Mouse (Mus musculus): Measurements from ENCODE around the gene Scn11a. TPM values are rescaled to one million over a fixed set of nuclear protein-coding genes. Genes with fewer than 3 reads are reported as not detected.

Scn11a gene
- total and polyA plus RNA-seq, 3 experiments, result under 0.01 TPM; not detected in 2

- DNase-seq (ENCODE audit: low spot score), result no peak
- H3K27me3 ChIP-seq (ENCODE audit: insufficient read depth, low read length), result no peaks in the 10 kb centered on the region
- peaks cover 58% of the 10 kb centered on the region for H3K9me3 ChIP-seq (replicated peaks)
- no peak for ATAC-seq (ENCODE audit: extremely low read depth, insufficient number of reproducible peaks, low FRiP score, poor library complexity, severe bottlenecking)
- no peak overlapping the region for H3K4me3 ChIP-seq (ENCODE audit: low read depth, low read length)
- no peak for TF ChIP-seq TAL1 (conservative IDR thresholded peaks at IDR 0.05; ENCODE audit: low read depth, low read length)
- no peak for TF ChIP-seq GATA2 (IDR thresholded peaks at IDR 0.05; ENCODE audit: borderline replicate concordance, low read depth, low read length)
- no peak for TF ChIP-seq CTCF (IDR thresholded peaks at IDR 0.05; ENCODE audit: low read depth, low read length)
- TF ChIP-seq GATA1 (IDR thresholded peaks at IDR 0.05; ENCODE audit: borderline replicate concordance, low read length), result no peak
- H3K36me3 ChIP-seq (replicated peaks), result no peaks in the 10 kb centered on the region
- H3K4me1 ChIP-seq (ENCODE audit: insufficient read depth, low read depth, low read length), result no peaks in the 10 kb centered on the region
These were observed 21.9 kb upstream of the Scn11a start for GRCm38 (mm10) chr9:119847187-119847586.

GRCm38 (mm10) chr9:119844724-119845123 lies 19.5 kb upstream of the Scn11a start:
- TF ChIP-seq GATA1 (IDR thresholded peaks at IDR 0.05; ENCODE audit: borderline replicate concordance, low read length) (no peak), TAL1 (conservative IDR thresholded peaks at IDR 0.05; ENCODE audit: low read depth, low read length) (no peak)
- Histone ChIP-seq H3K36me3 (replicated peaks) (no peaks in the 10 kb centered on the region), H3K27me3 (ENCODE audit: insufficient read depth, low read length) (no peaks in the 10 kb centered on the region), H3K4me3 (ENCODE audit: low read depth, low read length) (no peak overlapping the region), H3K9me3 (replicated peaks) (peaks cover 44% of the 10 kb centered on the region), H3K4me1 (ENCODE audit: insufficient read depth, low read depth, low read length) (no peaks in the 10 kb centered on the region)
- DNase-seq (ENCODE audit: low spot score) (no peak), ATAC-seq (ENCODE audit: extremely low read depth, insufficient number of reproducible peaks, low FRiP score, poor library complexity, severe bottlenecking) (no peak)

- Histone ChIP-seq H3K4me1 (ENCODE audit: insufficient read depth, low read depth, low read length) (no peaks in the 10 kb centered on the region), H3K36me3 (replicated peaks) (no peaks in the 10 kb centered on the region), H3K9me3 (replicated peaks) (peaks cover 38% of the 10 kb centered on the region), H3K27me3 (ENCODE audit: insufficient read depth, low read length) (no peaks in the 10 kb centered on the region), H3K4me3 (ENCODE audit: low read depth, low read length) (no peak overlapping the region)
- no peak for DNase-seq (ENCODE audit: low spot score)
- TF ChIP-seq GATA1 (IDR thresholded peaks at IDR 0.05; ENCODE audit: borderline replicate concordance, low read length), result no peak
- no peak for TF ChIP-seq TAL1 (conservative IDR thresholded peaks at IDR 0.05; ENCODE audit: low read depth, low read length)
- no peak for TF ChIP-seq POLR2AphosphoS5 (IDR thresholded peaks at IDR 0.05; ENCODE audit: insufficient replicate concordance, low read depth, low read length)
- no peak for TF ChIP-seq GATA2 (IDR thresholded peaks at IDR 0.05; ENCODE audit: borderline replicate concordance, low read depth, low read length)
- no peak for TF ChIP-seq CTCF (IDR thresholded peaks at IDR 0.05; ENCODE audit: low read depth, low read length)
- ATAC-seq (ENCODE audit: extremely low read depth, insufficient number of reproducible peaks, low FRiP score, poor library complexity, severe bottlenecking), result no peak
These were observed 18.3 kb upstream of the Scn11a start for GRCm38 (mm10) chr9:119843549-119843948.

- TF ChIP-seq GATA2 (IDR thresholded peaks at IDR 0.05; ENCODE audit: borderline replicate concordance, low read depth, low read length) (no peak), GATA1 (IDR thresholded peaks at IDR 0.05; ENCODE audit: borderline replicate concordance, low read length) (no peak), POLR2AphosphoS5 (IDR thresholded peaks at IDR 0.05; ENCODE audit: insufficient replicate concordance, low read depth, low read length) (no peak), CTCF (IDR thresholded peaks at IDR 0.05; ENCODE audit: low read depth, low read length) (no peak), TAL1 (conservative IDR thresholded peaks at IDR 0.05; ENCODE audit: low read depth, low read length) (no peak)
- Histone ChIP-seq H3K4me3 (ENCODE audit: low read depth, low read length) (no peak overlapping the region), H3K9me3 (replicated peaks) (peaks cover 32% of the 10 kb centered on the region), H3K4me1 (ENCODE audit: insufficient read depth, low read depth, low read length) (no peaks in the 10 kb centered on the region), H3K36me3 (replicated peaks) (no peaks in the 10 kb centered on the region), H3K27me3 (ENCODE audit: insufficient read depth, low read length) (no peaks in the 10 kb centered on the region)
- DNase-seq (ENCODE audit: low spot score) (no peak), ATAC-seq (ENCODE audit: extremely low read depth, insufficient number of reproducible peaks, low FRiP score, poor library complexity, severe bottlenecking) (no peak)
These were observed 17.4 kb upstream of the Scn11a start for GRCm38 (mm10) chr9:119842541-119843169.

GRCm38 (mm10) chr9:119842091-119842490 lies 16.8 kb upstream of the Scn11a start:
- no peak for TF ChIP-seq GATA2 (IDR thresholded peaks at IDR 0.05; ENCODE audit: borderline replicate concordance, low read depth, low read length)
- TF ChIP-seq GATA1 (IDR thresholded peaks at IDR 0.05; ENCODE audit: borderline replicate concordance, low read length), result no peak
- no peak for TF ChIP-seq CTCF (IDR thresholded peaks at IDR 0.05; ENCODE audit: low read depth, low read length)
- TF ChIP-seq TAL1 (conservative IDR thresholded peaks at IDR 0.05; ENCODE audit: low read depth, low read length), result no peak
- no peak for TF ChIP-seq POLR2AphosphoS5 (IDR thresholded peaks at IDR 0.05; ENCODE audit: insufficient replicate concordance, low read depth, low read length)
- ATAC-seq (ENCODE audit: extremely low read depth, insufficient number of reproducible peaks, low FRiP score, poor library complexity, severe bottlenecking), result no peak
- no peaks in the 10 kb centered on the region for H3K4me1 ChIP-seq (ENCODE audit: insufficient read depth, low read depth, low read length)
- peaks cover 27% of the 10 kb centered on the region for H3K9me3 ChIP-seq (replicated peaks)
- no peaks in the 10 kb centered on the region for H3K27me3 ChIP-seq (ENCODE audit: insufficient read depth, low read length)
- H3K4me3 ChIP-seq (ENCODE audit: low read depth, low read length), result no peak overlapping the region
- DNase-seq (ENCODE audit: low spot score), result no peak
- no peaks in the 10 kb centered on the region for H3K36me3 ChIP-seq (replicated peaks)

GRCm38 (mm10) chr9:119841159-119841558 lies 15.9 kb upstream of the Scn11a start:
- H3K36me3 ChIP-seq (replicated peaks), result no peaks in the 10 kb centered on the region
- no peak for TF ChIP-seq GATA1 (IDR thresholded peaks at IDR 0.05; ENCODE audit: borderline replicate concordance, low read length)
- ATAC-seq (ENCODE audit: extremely low read depth, insufficient number of reproducible peaks, low FRiP score, poor library complexity, severe bottlenecking) (no peak), DNase-seq (ENCODE audit: low spot score) (no peak)
- H3K4me3 ChIP-seq (ENCODE audit: low read depth, low read length), result no peak overlapping the region
- H3K27me3 ChIP-seq (ENCODE audit: insufficient read depth, low read length), result no peaks in the 10 kb centered on the region
- peaks cover 20% of the 10 kb centered on the region for H3K9me3 ChIP-seq (replicated peaks)
- no peaks in the 10 kb centered on the region for H3K4me1 ChIP-seq (ENCODE audit: insufficient read depth, low read depth, low read length)

GRCm38 (mm10) chr9:119835581-119836125 lies 10.4 kb upstream of the Scn11a start:
- Histone ChIP-seq H3K4me3 (ENCODE audit: low read depth, low read length) (no peak overlapping the region), H3K27me3 (ENCODE audit: insufficient read depth, low read length) (no peaks in the 10 kb centered on the region), H3K4me1 (ENCODE audit: insufficient read depth, low read depth, low read length) (no peaks in the 10 kb centered on the region), H3K36me3 (replicated peaks) (no peaks in the 10 kb centered on the region), H3K9me3 (replicated peaks) (peaks cover 27% of the 10 kb centered on the region)
- ATAC-seq (ENCODE audit: extremely low read depth, insufficient number of reproducible peaks, low FRiP score, poor library complexity, severe bottlenecking) (no peak), DNase-seq (ENCODE audit: low spot score) (no peak)
- no peak for TF ChIP-seq POLR2AphosphoS5 (IDR thresholded peaks at IDR 0.05; ENCODE audit: insufficient replicate concordance, low read depth, low read length)
- TF ChIP-seq GATA2 (IDR thresholded peaks at IDR 0.05; ENCODE audit: borderline replicate concordance, low read depth, low read length), result no peak
- TF ChIP-seq TAL1 (conservative IDR thresholded peaks at IDR 0.05; ENCODE audit: low read depth, low read length), result no peak
- TF ChIP-seq CTCF (IDR thresholded peaks at IDR 0.05; ENCODE audit: low read depth, low read length), result no peak
- TF ChIP-seq GATA1 (IDR thresholded peaks at IDR 0.05; ENCODE audit: borderline replicate concordance, low read length), result no peak
